ENCODE assay signal across 10 mouse cellular contexts in the genomic region with DNA sequence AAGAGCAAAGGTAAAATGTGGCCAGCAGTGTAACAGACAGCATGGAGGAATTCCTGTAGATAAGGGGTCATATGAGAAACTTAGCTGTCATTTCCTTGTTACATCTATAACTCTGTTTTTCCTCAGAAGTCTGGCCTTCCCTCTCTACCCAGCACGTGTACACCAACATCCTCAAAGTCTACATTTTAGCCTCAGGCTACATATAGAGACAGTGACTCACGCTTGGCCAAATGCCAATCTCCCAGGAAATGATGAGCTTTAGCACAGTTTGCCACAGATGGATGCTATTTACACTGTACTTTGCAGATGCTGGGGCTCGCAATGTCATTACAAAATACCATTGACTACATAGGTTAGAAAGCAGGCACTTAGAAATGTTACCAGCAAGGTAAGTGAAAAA.
DNase-seq lines count a peak whose midpoint lies in the region; ATAC-seq lines count a peak whose summit lies in the region.
"Had no signal": no experiment of that assay in that cellular context is flagged by ENCODE, and none has a peak within 500 bp of the region (broad histone marks: within the 10 kb centered on the region; RNA-seq: fewer than 3 reads in every experiment).

No protein-coding gene starts in this region.

- no peaks in the 10 kb centered on the region for H3K36me3 ChIP-seq in midbrain, embryonic 14.5 days (ENCODE audit: control insufficient read depth, insufficient read depth, low read length)
- no peaks in the 10 kb centered on the region for H3K36me3 ChIP-seq in midbrain, embryonic 15.5 days (replicated peaks)
- H3K36me3 ChIP-seq: embryonic facial prominence, embryonic 15.5 days; lung, embryonic 15.5 days had no signal

- H3K4me2 ChIP-seq in midbrain, embryonic 14.5 days (ENCODE audit: low read length) = no peak overlapping the region
- no peak overlapping the region for H3K4me2 ChIP-seq in midbrain, embryonic 15.5 days
- H3K4me2 ChIP-seq: embryonic facial prominence, embryonic 15.5 days; lung, embryonic 15.5 days had no signal

- ATAC-seq in midbrain, embryonic 14.5 days (ENCODE audit: low FRiP score, low TSS enrichment) = no peak
- ATAC-seq in midbrain, embryonic 15.5 days (replicated peaks) = no peak

- no peak overlapping the region for H3K27ac ChIP-seq in midbrain, embryonic 14.5 days (replicated peaks; ENCODE audit: low read depth, low read length)
- no peak overlapping the region for H3K27ac ChIP-seq in midbrain, embryonic 15.5 days
- H3K27ac ChIP-seq: embryonic facial prominence, embryonic 15.5 days; lung, embryonic 15.5 days had no signal

- no peak overlapping the region for H3K9ac ChIP-seq in midbrain, embryonic 14.5 days (replicated peaks; ENCODE audit: low read length)
- no peak overlapping the region for H3K9ac ChIP-seq in midbrain, embryonic 15.5 days
- H3K9ac ChIP-seq: embryonic facial prominence, embryonic 15.5 days; lung, embryonic 15.5 days had no signal

- WGBS in midbrain, embryonic 14.5 days = 73% methylated on average over 3 of the region's 3 CpGs
- 76% methylated on average over 3 of the region's 3 CpGs for WGBS in midbrain, embryonic 15.5 days

- H3K9me3 ChIP-seq in midbrain, embryonic 14.5 days (ENCODE audit: control insufficient read depth, low read length) = no peaks in the 10 kb centered on the region
- no peaks in the 10 kb centered on the region for H3K9me3 ChIP-seq in midbrain, embryonic 15.5 days
- H3K9me3 ChIP-seq: embryonic facial prominence, embryonic 15.5 days; lung, embryonic 15.5 days had no signal

- H3K4me1 ChIP-seq in midbrain, embryonic 14.5 days (ENCODE audit: control insufficient read depth, insufficient read depth, low read length) = no peaks in the 10 kb centered on the region
- no peaks in the 10 kb centered on the region for H3K4me1 ChIP-seq in midbrain, embryonic 15.5 days
- H3K4me1 ChIP-seq: embryonic facial prominence, embryonic 15.5 days; lung, embryonic 15.5 days had no signal

- DNase-seq in midbrain, embryonic 14.5 days = peak; percentile 49
- peak; percentile 41 to 47 for DNase-seq in frontal cortex, postnatal 14 days (ENCODE audit: low spot score in 2 of 2)
- DNase-seq in left cerebral cortex, adult 11 months (ENCODE audit: low spot score) = peak; percentile 50
- peak; percentile 33 for DNase-seq in right cerebral cortex, postnatal 4 days
- no peak for DNase-seq in embryo, embryonic 10 days (ENCODE audit: low spot score)
- no peak for DNase-seq in embryo, embryonic 11 days
- DNase-seq: kidney, adult 9 months had no signal

- H3K4me3 ChIP-seq in midbrain, embryonic 14.5 days (replicated peaks; ENCODE audit: low read depth, low read length) = no peak overlapping the region
- no peak overlapping the region for H3K4me3 ChIP-seq in midbrain, embryonic 15.5 days
- H3K4me3 ChIP-seq: embryonic facial prominence, embryonic 15.5 days; lung, embryonic 15.5 days had no signal

- H3K27me3 ChIP-seq in midbrain, embryonic 14.5 days (ENCODE audit: control insufficient read depth, insufficient read depth, low read length) = no peaks in the 10 kb centered on the region
- no peaks in the 10 kb centered on the region for H3K27me3 ChIP-seq in midbrain, embryonic 15.5 days (replicated peaks)
- H3K27me3 ChIP-seq: embryonic facial prominence, embryonic 15.5 days; lung, embryonic 15.5 days had no signal

Comparison
In these comparisons a context has a peak if more than half of its experiments do, and no peak if none do; other contexts are left out.
1. DNase-seq: peak in midbrain, embryonic 14.5 days (single experiment), frontal cortex, postnatal 14 days (2 of 2), left cerebral cortex, adult 11 months (single experiment) and right cerebral cortex, postnatal 4 days (single experiment); none in embryo, embryonic 10 days (single experiment) and embryo, embryonic 11 days (single experiment).